Mouse (Mus musculus): ENCODE results near the gene Zfp606.

Zfp606 gene

DNA sequence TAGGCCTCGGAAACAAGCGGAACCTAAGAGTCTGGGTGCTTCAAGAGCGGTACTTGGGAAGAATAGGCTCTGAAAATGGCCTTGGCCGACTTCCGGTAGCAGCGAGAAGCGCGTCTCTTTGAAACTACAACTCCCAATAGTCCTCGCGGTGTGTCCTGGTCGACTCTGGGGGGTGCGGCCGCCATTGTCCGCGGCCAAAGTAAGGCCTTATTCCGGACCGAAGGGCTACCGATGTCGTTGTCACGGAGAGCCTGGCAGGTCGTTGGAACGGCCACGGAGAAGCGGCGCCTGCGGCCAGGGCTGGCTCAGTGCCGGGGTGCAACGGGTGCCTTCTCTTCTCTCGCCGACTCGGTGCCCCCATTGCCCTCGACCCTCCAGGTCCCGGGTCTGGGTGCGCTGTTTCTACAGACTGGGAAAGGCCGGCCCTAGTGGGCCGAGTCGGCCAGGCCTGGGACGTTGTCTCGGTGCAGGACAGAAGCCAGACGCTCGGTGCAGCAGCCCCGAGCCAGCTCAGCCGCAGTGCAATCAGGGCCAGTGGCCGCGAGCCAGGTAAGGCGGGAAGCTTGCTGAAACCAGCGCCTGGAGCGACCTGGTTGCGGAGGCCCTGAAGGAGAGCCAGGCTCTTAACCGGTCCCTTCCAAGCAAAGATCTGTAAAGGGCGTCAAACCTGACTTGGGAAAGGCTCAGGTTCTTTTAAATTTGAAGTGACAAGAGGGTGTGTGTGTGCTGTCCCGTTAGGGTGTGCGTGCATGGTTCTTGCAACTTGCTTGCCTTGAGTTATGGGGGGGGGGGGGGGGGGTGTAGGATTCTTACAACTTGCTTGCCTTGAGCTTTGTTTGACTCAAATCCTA, at the start of gene Zfp606:
Zfp606 (plus strand) TSS at position 136 of the 851 bp plus-strand sequence.
- DNase-seq (ENCODE audit: low spot score in 2 of 2) = peak; percentile 76 to 86

DNA sequence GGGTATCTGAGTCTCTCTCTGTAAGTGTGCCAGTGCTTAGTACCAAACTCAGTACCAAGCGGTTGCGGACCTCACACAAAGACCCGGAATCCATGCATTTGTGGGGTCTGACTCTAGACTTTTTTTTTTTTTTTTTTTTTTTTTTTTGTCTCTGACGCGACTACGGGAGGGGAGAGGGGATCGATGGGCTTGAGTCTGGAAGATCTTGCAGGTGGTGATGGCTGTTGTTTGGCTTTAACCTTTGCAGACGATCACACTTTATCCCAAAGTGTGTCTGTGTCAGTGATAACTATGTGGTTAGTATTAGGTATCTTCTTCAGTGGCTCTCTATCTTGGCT, 885 bp downstream of the Zfp606 start:
- DNase-seq (ENCODE audit: low spot score in 2 of 2) = no peak

DNA sequence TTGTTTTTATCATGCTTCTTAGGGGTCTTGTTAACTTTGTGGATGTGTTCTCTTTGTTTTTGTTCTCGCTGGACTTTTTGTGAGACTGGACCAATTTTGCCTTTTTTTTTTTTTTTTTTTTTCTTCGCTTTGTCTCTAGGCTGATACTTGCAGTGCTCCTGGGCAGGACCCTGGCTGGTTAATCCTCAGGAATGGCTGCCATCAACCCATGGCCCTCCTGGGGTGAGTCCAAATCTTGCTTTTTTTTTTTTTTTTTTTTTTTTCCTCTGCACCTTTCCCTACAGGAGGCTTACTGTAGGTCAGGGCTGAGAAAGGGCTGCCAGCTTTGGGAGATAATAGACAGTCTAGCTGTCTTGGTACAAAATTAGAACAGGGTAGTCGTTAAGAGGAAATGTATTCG, 1.4 kb downstream of the Zfp606 start:
- no peak for DNase-seq (ENCODE audit: low spot score in 2 of 2)

DNA sequence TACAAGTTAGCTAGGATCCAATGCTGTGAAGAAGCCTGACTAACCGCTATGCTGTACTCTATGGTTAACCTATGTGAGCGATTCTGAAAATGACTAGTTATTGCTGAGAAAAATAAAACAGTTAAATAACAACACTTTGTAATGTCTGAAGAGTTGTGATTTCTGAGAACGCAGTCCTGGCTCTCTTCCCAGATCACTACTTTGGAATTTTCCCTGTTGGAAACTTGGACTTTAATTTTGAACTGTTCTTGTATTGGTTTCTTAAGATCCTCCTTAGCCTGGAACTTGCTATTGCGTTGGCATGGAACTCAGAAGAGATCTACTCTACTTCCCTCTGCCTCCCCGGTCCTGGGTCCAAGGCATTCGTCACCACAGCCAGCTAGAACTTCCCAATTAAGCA, 5.7 kb downstream of the Zfp606 start:
- DNase-seq (ENCODE audit: low spot score in 2 of 2) = no peak

DNA sequence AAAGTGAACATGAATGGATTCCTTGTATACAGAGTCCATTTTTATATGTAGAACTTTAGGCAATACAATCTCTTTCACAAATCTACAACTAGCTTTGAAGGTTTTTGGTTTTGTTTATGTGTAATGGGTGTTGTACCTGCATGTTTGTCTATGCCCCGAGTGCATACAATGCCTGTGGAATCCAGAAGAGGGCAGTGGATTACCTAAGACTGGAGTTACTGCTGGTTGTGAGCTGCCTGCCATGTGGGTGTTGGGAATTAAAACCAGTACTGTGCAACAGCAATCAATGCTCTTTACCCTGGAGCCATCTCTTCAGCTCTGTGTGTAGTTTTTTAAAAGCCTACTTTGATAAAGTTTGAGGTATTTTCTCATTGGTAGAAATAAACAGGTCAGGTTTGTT, 7.9 kb downstream of the Zfp606 start:
- no peak for DNase-seq (ENCODE audit: low spot score in 2 of 2)

DNA sequence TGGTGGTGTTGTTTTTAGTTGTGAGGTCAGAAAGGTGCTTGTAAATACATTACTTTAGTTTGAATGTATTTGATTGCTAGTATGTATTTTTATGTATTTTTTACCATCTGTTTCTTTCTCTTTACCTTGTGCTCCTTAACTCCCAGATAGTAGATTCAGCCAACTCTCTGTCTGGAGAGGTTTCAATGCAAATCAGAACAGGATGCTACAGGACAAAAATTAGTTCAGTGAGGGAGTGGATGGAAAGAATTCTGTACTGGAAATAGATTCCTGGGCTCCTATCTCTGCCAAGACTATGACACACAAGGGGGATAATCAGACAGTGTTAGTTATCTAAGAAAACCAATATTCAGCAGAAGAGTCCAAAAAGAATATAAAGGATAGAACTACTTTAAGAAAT, 8.6 kb downstream of the Zfp606 start:
- no peak for DNase-seq (ENCODE audit: low spot score in 2 of 2)

DNA sequence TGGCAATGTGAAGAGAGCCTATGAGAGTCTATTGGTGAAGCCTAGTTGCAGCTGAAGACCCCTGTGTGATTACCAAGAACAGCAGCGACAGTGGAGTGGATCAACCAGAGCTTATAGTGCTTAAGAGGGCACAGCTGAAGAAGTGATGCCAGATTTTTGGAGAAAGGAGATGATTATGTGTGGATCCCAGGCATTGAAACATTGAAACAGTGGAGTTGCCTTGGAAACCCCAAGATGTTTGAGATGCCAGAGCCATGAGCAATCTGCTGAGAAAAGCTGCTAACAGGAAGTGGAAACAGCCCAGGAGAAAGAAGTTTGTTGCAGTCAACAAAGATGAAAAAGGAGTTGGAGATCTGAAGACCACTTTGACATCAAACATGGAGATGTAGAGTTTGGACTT, 32.8 kb downstream of the Zfp606 start:
- DNase-seq (ENCODE audit: low spot score in 2 of 2) = no peak

DNA sequence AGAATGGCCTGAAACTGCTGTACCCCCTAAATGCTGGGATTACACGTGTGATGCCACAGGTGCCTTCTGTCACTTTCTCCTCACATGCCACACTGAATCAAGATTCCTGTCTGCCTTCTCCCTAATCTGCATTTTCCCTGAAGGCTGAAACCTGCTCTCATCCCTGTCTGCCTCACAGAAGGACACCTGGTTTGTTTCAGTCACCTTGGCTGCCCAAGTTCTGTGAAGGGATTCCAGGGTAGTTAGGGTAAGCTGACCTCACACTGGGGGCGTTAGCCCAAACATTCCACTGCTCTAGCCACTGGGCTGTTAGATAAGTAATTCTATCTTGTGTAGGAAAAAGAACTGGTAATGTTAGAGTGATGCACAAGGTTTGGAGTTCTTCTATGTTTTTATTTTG, 34.1 kb downstream of the Zfp606 start, which contains the start of gene 2900092C05Rik:
2900092C05Rik (plus strand) TSS at position 301 of the 400 bp plus-strand sequence.
- DNase-seq (ENCODE audit: low spot score in 2 of 2) = no peak

Measured in urinary bladder, postnatal 36 days (tissue).